Mouse (Mus musculus): ENCODE results near the gene Plekha6.

DNA sequence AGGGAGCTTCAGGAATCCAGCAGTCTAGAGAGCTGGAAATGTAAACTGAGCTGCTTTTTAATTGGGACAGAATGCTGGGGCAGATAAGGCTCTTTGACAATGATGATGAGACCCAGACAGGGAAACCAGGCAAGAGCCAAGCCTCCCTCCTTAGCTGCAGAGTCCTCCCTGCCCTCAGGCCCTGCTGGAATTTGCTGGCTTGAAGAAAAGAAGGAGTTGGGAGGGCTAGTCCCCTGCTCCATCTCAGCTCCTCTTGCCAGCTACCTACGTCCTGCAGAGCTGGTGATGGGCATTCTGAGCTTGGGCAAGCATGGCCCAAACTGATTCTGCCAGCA, 89.5 kb downstream of the Plekha6 start:
- TF ChIP-seq CTCF (IDR thresholded peaks at IDR 0.05), result no peak
- TF ChIP-seq EP300 (IDR thresholded peaks at IDR 0.05), result no peak

All from lung, postnatal 0 days (tissue).